Mouse (Mus musculus): ENCODE data around the gene Mex3a.
A peak's percentile ranks its signal among the peaks of the same experiment; 100 is the strongest.

Mex3a gene

GRCm38 (mm10) chr3:88546674-88547418 is 14.7 kb downstream of the Mex3a start:
- DNase-seq = no peak

- no peak for DNase-seq
Measured at GRCm38 (mm10) chr3:88548180-88548917, 16.2 kb downstream of the Mex3a start, which contains the start of gene Rab25. Rab25 (minus strand) TSS chr3:88548300.

- no peak for DNase-seq
Measured at GRCm38 (mm10) chr3:88551586-88551985, 19.4 kb downstream of the Mex3a start.

- DNase-seq = no peak
Measured at GRCm38 (mm10) chr3:88552082-88552645, 20.0 kb downstream of the Mex3a start.

GRCm38 (mm10) chr3:88552676-88553524 is 20.7 kb downstream of the Mex3a start, which contains the start of gene Lamtor2:
Lamtor2 (minus strand) TSS chr3:88553074.
- DNase-seq = peak; percentile 97

- peak; percentile 88 for DNase-seq
Measured at GRCm38 (mm10) chr3:88553525-88553879, 21.3 kb downstream of the Mex3a start, which contains the start of gene Ubqln4. Ubqln4 (plus strand) TSS chr3:88553758.

GRCm38 (mm10) chr3:88553880-88554586 is 21.8 kb downstream of the Mex3a start:
- DNase-seq = peak; percentile 75

- DNase-seq = no peak
Measured at GRCm38 (mm10) chr3:88555069-88555605, 22.9 kb downstream of the Mex3a start.

- no peak for DNase-seq
Measured at GRCm38 (mm10) chr3:88555731-88556130, 23.5 kb downstream of the Mex3a start.

GRCm38 (mm10) chr3:88556616-88557015 is 24.4 kb downstream of the Mex3a start:
- DNase-seq = no peak

GRCm38 (mm10) chr3:88559596-88559995 is 27.4 kb downstream of the Mex3a start:
- DNase-seq = no peak

- DNase-seq = no peak
Measured at GRCm38 (mm10) chr3:88561989-88562388, 29.8 kb downstream of the Mex3a start.

GRCm38 (mm10) chr3:88563442-88563841 is 31.2 kb downstream of the Mex3a start:
- DNase-seq = no peak

GRCm38 (mm10) chr3:88563966-88564365 is 31.8 kb downstream of the Mex3a start:
- no peak for DNase-seq

GRCm38 (mm10) chr3:88566116-88566515 is 33.9 kb downstream of the Mex3a start:
- no peak for DNase-seq

GRCm38 (mm10) chr3:88566536-88567061 is 34.4 kb downstream of the Mex3a start:
- no peak for DNase-seq

- DNase-seq = no peak
Measured at GRCm38 (mm10) chr3:88567892-88568291, 35.7 kb downstream of the Mex3a start.

GRCm38 (mm10) chr3:88568615-88569014 is 36.4 kb downstream of the Mex3a start:
- no peak for DNase-seq

- DNase-seq = no peak
Measured at GRCm38 (mm10) chr3:88569093-88569492, 36.9 kb downstream of the Mex3a start.

GRCm38 (mm10) chr3:88569694-88570093 is 37.5 kb downstream of the Mex3a start:
- DNase-seq = no peak

GRCm38 (mm10) chr3:88570341-88570740 is 38.1 kb downstream of the Mex3a start:
- DNase-seq = no peak

- DNase-seq = no peak
Measured at GRCm38 (mm10) chr3:88571856-88572255, 39.7 kb downstream of the Mex3a start.
